Mouse (Mus musculus) hindbrain, embryonic 10.5 days (tissue): ENCODE measurements at regions not wholly inside any gene's neighbourhood (a gene's known extent, or its start where the extent isn't known, plus 50 kb on each side); places are given as distances from the start of the nearest gene placed in this dataset.
A peak's percentile ranks its signal among the peaks of the same experiment; 100 is the strongest.

Source experiments
- DNase-seq: peaks from one replicate; pipeline ENCODE4 v3.0.0-alpha.2; 2017; ENCODE audit warnings: low spot score
- H3K27ac ChIP-seq: fragments of 300-500 bp; sonication (generic); 2 replicates; pipeline ENCODE4 v1.5.1; 2016; ENCODE audit warnings: mild to moderate bottlenecking, moderate library complexity
- H3K27me3 ChIP-seq: fragments of 300-500 bp; sonication (generic); 2 replicates; pipeline ENCODE4 v1.6.1; 2016; ENCODE audit warnings: mild to moderate bottlenecking; ENCODE audit not compliant: poor library complexity, insufficient read depth, severe bottlenecking
- H3K36me3 ChIP-seq: fragments of 300-500 bp; sonication (generic); 2 replicates; pipeline ENCODE4 v1.6.1; 2016; ENCODE audit warnings: mild to moderate bottlenecking, moderate library complexity
- H3K4me1 ChIP-seq: fragments of 300-500 bp; sonication (generic); replicated peaks from 2 replicates; pipeline ENCODE4 v1.6.1; 2016; ENCODE audit warnings: mild to moderate bottlenecking
- H3K4me3 ChIP-seq: fragments of 300-500 bp; sonication (generic); 2 replicates; pipeline ENCODE4 v1.5.1; 2016; ENCODE audit warnings: mild to moderate bottlenecking, moderate library complexity
- H3K9me3 ChIP-seq: fragments of 300-500 bp; sonication (generic); 2 replicates; pipeline ENCODE4 v1.6.1; 2016; ENCODE audit warnings: mild to moderate bottlenecking, moderate library complexity
- WGBS: fragments of 180-500 bp; shearing (Covaris S2); methylation state at CpG from one replicate; pipeline ENCODE4 v1.1.7; 2016; 5-methylcytosine and 5-hydroxymethylcytosine counted together

DNA sequence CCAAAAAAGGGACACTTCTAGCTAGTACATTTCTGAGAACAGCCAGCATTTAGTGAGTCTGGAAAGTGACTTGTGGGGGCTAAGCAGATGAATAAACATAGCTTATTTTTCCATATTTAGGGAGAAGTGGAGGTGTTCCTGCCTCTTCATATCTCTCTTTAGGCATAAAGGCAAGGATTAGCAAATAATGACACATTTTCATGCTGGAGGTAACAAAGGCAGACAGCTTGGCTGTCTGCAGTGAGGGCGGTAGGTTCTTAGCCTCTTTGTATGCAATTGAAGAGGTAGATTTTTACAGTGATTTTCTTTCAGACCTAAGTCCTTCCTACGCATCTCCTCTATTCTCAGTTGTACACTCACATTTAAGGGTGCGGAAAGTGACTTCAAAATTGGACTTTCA lies 176.5 kb downstream of the Icos start:
- WGBS: 92% methylated on average over 3 of the region's 3 CpGs
- H3K27ac ChIP-seq: no peak overlapping the region
- H3K9me3 ChIP-seq: no peaks in the 10 kb centered on the region
- no peaks in the 10 kb centered on the region for H3K36me3 ChIP-seq
- H3K4me1 ChIP-seq: peaks cover 4% of the 10 kb centered on the region; the same call in 1 of the 2 replicates
- no peak overlapping the region for H3K4me3 ChIP-seq
- no peaks in the 10 kb centered on the region for H3K27me3 ChIP-seq
- DNase-seq: no peak

DNA sequence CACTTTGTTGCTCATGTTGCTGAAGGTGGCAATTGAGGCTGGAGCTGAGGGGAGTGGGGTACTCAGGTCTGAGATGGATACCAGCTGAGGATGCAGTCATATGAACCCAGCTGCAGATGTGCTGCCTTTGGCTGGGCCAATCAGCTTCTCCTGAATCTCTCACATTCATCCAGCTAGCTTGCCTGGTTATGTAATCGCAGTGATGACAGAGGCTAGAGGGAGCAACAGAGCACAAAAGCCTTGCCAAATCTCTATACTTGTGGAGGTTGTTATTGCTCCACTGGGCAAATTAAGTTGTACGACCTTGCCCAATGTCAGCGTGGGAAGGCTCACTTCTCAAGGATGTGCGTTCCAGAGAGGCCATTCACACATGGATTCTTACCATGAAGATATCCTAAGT lies 179.5 kb downstream of the Icos start:
- H3K4me1 ChIP-seq: no peaks in the 10 kb centered on the region
- no peak overlapping the region for H3K27ac ChIP-seq
- no peak for DNase-seq
- no peaks in the 10 kb centered on the region for H3K9me3 ChIP-seq
- no peaks in the 10 kb centered on the region for H3K27me3 ChIP-seq
- H3K4me3 ChIP-seq: no peak overlapping the region
- no peaks in the 10 kb centered on the region for H3K36me3 ChIP-seq
- 82% methylated on average over 4 of the region's 4 CpGs for WGBS

DNA sequence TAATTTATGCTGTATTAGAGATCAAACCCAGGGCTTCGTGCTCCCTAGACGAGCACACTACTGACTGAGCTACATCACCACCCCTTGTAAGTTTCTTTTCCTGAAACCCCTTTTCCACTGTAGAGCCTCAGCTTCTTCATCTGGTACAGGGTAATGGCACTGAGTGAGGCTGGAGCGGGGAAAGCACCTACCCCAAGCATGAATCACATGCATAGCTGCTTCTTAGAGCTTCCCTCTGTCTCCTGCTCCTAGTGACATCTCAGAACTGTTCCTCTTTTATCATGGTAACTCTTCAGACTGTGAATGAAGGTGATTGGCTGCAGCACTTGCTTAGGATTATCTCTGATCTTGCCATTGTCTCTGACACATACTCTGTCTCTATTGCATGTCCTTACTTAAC lies 182.8 kb downstream of the Icos start:
- no peak overlapping the region for H3K4me3 ChIP-seq
- WGBS: 71% methylated on average over 3 of the region's 3 CpGs

DNA sequence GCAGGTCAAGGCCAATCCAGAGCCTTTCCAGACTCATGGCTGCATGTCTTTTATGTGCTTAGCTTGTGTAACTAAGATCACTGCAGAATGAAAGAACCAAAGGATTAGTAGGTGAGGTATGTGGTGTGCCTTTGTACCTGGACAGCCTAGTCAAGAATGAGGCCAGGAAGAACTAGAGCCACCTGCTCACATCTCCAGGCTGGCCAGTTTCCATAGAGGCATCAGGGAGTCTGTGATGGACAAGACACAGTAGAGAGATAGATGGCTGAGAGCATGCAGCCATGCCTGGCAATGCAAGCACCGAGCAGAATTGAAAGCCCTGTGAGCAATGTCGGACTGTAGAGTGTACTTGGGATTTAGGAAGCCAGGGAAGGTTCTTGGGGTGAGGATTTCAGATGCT lies 186.5 kb downstream of the Icos start:
- H3K27ac ChIP-seq: no peak overlapping the region
- no peak overlapping the region for H3K4me3 ChIP-seq
- H3K4me1 ChIP-seq: no peaks in the 10 kb centered on the region
- no peaks in the 10 kb centered on the region for H3K27me3 ChIP-seq
- no peaks in the 10 kb centered on the region for H3K36me3 ChIP-seq
- no peaks in the 10 kb centered on the region for H3K9me3 ChIP-seq
- no peak for DNase-seq
- 90% methylated on average over 2 of the region's 2 CpGs for WGBS

More for the DNA sequence above, 182.8 kb downstream of the Icos start:
- Histone ChIP-seq H3K27me3 (no peaks in the 10 kb centered on the region), H3K36me3 (no peaks in the 10 kb centered on the region), H3K4me1 (no peaks in the 10 kb centered on the region), H3K27ac (no peak overlapping the region), H3K9me3 (no peaks in the 10 kb centered on the region)
- no peak for DNase-seq

DNA sequence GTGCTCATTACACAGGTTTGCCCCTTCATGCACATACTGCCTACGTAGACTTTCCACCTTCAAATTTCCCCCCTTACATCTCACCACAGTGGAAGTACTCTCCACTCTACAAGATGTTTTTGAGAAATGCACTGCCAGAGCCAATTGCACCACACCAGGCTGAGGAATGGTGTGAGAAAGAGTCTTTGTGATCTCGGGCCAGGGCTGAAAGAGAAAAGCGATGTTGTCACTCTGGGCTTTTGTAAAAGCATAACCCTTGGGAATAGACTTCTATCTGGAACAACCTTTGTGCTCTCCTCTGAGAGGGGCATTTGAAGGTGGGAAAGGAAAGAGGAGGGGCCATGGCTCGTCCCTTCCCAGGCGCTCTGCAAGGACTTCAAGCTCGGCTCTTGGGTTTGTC lies 194.2 kb downstream of the Icos start:
- no peaks in the 10 kb centered on the region for H3K27me3 ChIP-seq
- H3K9me3 ChIP-seq: no peaks in the 10 kb centered on the region
- 72% methylated on average over 6 of the region's 6 CpGs for WGBS
- no peak for DNase-seq
- H3K4me1 ChIP-seq: no peaks in the 10 kb centered on the region; the same call in 1 of the 2 replicates
- H3K4me3 ChIP-seq: no peak overlapping the region
- no peaks in the 10 kb centered on the region for H3K36me3 ChIP-seq
- no peak overlapping the region for H3K27ac ChIP-seq

DNA sequence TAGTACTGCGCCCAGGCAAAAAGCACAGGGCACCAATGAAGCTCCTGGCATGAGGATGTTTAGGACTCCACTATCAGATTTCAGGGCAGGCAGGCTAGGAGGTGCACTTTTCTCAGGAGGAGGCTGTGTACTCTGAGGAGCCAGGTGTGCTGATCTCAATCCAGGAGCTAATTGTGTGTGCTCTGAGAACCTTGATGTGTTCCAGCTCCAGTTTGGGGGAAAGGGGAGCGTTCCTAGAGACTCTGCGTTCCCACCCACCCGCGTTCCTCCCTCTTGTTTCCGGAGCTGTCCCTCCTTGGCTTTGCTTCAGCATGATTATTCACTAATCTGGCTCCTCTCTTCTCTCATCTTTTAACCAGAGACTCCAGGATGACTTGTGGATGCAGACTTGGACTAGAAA lies 195.2 kb downstream of the Icos start:
- WGBS: 76% methylated on average over 6 of the region's 6 CpGs
- Histone ChIP-seq H3K4me3 (no peak overlapping the region), H3K4me1 (no peaks in the 10 kb centered on the region; the same call in 1 of the 2 replicates), H3K27ac (no peak overlapping the region), H3K36me3 (no peaks in the 10 kb centered on the region), H3K27me3 (no peaks in the 10 kb centered on the region), H3K9me3 (no peaks in the 10 kb centered on the region)
- DNase-seq: no peak

DNA sequence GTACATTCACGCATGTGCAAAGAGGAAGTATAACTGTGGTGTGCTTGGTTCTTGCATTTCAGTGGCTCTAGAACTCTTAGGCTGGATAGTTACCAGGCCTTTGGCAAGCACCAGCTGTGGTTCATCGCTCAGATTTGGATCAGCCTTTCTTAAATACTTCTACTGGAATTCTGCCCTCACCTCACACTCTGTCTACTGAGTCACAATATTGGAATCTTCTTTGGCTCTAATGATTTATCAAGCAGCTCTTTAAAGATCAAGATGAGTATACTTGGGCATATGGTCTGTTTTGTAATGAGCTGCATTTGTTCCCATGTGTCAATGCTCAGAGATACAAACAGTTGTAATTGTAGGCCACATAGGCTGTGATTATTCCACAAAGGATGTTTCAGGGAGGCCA lies 197.5 kb downstream of the Icos start:
- H3K27me3 ChIP-seq: peaks cover 4% of the 10 kb centered on the region; the same call in 1 of the 2 replicates
- no peak for DNase-seq
- no peaks in the 10 kb centered on the region for H3K9me3 ChIP-seq
- no peak overlapping the region for H3K27ac ChIP-seq
- 94% methylated on average over 2 of the region's 2 CpGs for WGBS
- peaks cover 12% of the 10 kb centered on the region for H3K4me1 ChIP-seq
- H3K36me3 ChIP-seq: no peaks in the 10 kb centered on the region
- no peak overlapping the region for H3K4me3 ChIP-seq

DNA sequence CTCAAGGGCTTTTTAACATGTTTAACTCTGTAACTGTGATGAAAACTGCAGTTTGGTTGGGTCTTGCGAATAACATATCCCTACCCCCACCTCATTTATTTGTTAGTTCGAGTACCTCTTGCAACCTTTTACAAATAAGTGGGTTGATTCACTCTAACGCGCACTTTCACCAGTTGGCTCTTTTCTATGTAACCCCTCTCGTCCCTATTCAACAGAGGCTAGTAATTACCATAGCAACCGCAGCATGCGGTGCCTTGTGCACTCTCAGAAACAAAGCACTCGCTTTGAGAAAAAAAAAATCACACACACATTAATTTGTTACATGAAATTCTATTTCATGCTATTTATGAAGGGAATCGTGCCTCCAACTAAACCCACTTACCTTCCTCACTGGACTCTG lies 201.7 kb downstream of the Icos start:
- Histone ChIP-seq H3K27ac (peak overlapping the region; percentile 51; the same call in 1 of the 2 replicates), H3K4me1 (peaks cover 37% of the 10 kb centered on the region), H3K9me3 (no peaks in the 10 kb centered on the region), H3K36me3 (no peaks in the 10 kb centered on the region), H3K27me3 (peaks cover 14% of the 10 kb centered on the region; the same call in 1 of the 2 replicates), H3K4me3 (no peak overlapping the region)
- DNase-seq: no peak
- WGBS: 41% methylated on average over 9 of the region's 9 CpGs

DNA sequence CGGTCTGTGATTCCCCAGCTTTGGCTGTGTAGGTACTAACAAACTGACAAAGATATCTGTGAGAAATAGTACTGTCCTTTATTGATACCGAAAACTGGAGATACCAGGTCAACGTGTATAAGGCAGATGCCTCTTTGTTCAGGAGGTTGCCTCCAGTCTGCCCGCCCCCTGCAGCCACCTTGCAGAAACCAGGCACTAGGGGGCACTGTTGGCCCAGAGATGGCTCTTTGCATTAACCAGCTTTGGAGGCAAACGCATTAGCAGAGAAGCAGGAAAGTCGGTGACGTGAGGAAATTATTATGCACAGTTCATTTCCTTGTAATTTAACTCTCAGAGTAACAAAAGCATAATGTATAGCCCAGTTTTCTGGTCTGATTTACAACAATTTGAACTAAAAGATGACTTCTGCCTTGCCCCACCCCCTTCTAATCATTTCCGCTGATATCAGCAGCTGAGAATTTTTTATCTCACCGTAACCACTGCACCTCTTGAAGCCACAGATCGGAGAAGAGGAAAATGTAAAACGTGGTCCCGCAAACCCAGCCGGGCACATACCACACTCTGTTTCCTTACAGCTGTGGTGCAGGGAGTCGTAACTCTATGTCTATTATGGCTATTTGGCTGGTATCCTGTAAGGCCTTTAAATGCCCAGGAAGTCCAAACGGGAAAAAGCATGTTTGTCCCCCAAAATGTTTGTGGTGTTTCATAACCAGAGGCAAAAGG lies 203.5 kb downstream of the Icos start:
- Histone ChIP-seq H3K4me3 (no peak overlapping the region), H3K27ac (peak overlapping the region; percentile 74), H3K36me3 (no peaks in the 10 kb centered on the region), H3K9me3 (no peaks in the 10 kb centered on the region), H3K4me1 (peaks cover 37% of the 10 kb centered on the region), H3K27me3 (peaks cover 14% of the 10 kb centered on the region; the same call in 1 of the 2 replicates)
- DNase-seq: peak; percentile 93
- WGBS: 40% methylated on average over 15 of the region's 15 CpGs

DNA sequence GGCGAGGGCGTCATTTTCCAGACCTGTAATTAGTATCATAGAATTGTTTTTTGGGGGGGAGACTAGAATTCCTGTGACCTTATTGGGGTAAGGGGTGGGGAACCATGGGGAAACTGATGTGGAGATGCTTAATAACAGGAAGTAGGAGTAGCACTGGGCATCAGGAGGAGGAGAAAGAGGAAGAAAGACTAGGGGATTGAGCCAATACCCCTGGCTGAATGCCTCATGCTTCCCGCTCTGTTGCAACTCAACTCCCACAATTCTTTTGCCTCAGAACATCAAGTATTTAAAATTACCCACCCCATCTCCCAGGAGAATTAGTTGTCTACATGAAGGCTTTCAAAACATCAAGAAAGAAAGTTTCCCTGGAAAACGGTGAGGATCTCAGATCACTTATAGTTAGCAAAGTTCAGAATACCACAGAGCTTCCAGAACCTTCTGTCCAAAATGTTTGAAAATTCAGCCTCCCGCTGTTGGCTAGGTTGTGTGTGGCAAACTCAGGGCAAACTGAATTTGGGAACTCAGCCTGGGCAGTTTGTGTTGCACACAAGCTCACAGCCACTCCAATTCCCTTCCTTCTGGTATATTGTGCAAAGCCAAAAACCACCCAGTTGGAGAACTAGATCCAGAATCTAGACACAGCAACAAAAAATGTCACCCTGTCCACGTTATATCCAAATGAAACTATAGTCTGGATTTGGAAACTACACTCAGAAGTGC lies 209.8 kb downstream of the Icos start:
- H3K9me3 ChIP-seq: no peaks in the 10 kb centered on the region
- peaks cover 3% of the 10 kb centered on the region; the same call in 1 of the 2 replicates for H3K4me1 ChIP-seq
- H3K27me3 ChIP-seq: no peaks in the 10 kb centered on the region
- no peak overlapping the region for H3K4me3 ChIP-seq
- H3K27ac ChIP-seq: no peak overlapping the region
- no peaks in the 10 kb centered on the region for H3K36me3 ChIP-seq
- DNase-seq: no peak
- WGBS: 85% methylated on average over 6 of the region's 6 CpGs

DNA sequence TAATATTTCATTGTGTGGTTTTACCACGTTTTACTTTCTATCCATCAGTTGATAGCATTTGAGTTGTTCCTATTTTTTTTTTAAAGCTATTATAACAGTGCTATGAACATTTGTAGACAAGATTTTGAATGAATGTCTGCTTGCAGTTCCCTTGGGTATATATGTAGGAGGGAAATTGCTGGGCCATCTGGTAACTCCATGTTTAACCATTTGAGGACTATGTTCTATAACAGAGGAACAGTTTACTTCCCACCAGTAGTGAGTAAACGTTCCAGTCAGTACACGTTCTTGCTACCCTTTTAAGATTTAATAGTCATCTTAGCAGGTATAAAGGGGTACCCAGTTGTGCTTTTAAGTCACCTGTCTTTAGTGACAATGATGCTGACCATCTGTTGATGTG lies 213.2 kb downstream of the Icos start:
- 86% methylated on average over 3 of the region's 3 CpGs for WGBS
- no peaks in the 10 kb centered on the region for H3K27me3 ChIP-seq
- DNase-seq: no peak

DNA sequence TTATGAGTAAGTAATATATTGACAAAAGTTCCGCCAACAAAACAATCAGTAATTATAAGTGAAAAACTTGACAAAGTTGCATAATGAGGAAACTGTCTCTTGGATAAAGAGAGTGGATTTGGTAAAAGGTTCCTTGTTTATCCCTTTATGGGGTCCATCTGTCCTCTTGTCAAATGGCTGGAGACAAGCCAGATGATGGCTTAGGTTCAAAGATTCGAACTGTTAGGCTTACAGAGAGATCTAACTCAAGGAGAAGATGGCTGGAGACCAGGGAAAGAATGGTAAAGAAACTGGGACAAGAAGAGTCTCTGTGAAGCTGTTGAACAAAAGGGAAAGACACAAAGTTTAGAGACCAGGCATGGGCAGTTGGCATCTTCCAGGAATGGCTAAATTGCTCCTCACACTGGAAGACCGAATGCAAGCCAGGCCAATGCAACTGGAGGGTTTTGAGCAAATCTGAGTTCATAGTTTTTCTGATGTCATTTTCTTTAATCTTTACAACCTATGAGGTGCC lies 220.9 kb downstream of the Icos start:
- WGBS: 87% methylated on average over 3 of the region's 3 CpGs
- no peak for DNase-seq

More for the DNA sequence above, 213.2 kb downstream of the Icos start:
- Histone ChIP-seq H3K4me1 (no peaks in the 10 kb centered on the region), H3K36me3 (no peaks in the 10 kb centered on the region), H3K4me3 (no peak overlapping the region), H3K9me3 (no peaks in the 10 kb centered on the region), H3K27ac (no peak overlapping the region)

DNA sequence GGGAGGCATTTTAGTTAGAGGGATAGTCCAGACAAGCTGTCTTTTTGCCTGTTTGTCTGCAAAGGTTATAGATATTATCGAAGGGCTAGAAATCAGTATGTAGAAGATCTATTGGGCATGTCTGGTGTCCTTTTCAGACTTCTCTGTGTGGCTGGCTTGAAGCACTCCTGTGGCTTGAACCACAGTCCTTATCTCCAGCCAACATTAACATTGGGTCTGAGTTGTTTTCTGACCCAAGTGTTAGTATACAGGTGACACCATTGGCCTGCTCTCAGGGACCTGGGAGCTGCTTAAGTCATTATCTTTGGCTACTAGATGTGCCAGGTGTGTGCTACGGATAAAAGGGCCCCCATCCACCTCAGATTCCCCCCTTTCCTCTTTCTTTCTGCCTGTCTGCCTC lies 223.3 kb downstream of the Icos start:
- Histone ChIP-seq H3K9me3 (no peaks in the 10 kb centered on the region), H3K4me3 (no peak overlapping the region), H3K27me3 (no peaks in the 10 kb centered on the region), H3K27ac (no peak overlapping the region), H3K4me1 (peaks cover 21% of the 10 kb centered on the region), H3K36me3 (no peaks in the 10 kb centered on the region)
- WGBS: 83% methylated on average over 2 of the region's 2 CpGs
- DNase-seq: no peak

More for the DNA sequence above, 220.9 kb downstream of the Icos start:
- Histone ChIP-seq H3K36me3 (no peaks in the 10 kb centered on the region), H3K4me3 (no peak overlapping the region), H3K4me1 (peaks cover 12% of the 10 kb centered on the region), H3K27me3 (no peaks in the 10 kb centered on the region), H3K9me3 (no peaks in the 10 kb centered on the region), H3K27ac (no peak overlapping the region)
